ENCODE assay signal across 14 mouse cellular contexts in the genomic region with DNA sequence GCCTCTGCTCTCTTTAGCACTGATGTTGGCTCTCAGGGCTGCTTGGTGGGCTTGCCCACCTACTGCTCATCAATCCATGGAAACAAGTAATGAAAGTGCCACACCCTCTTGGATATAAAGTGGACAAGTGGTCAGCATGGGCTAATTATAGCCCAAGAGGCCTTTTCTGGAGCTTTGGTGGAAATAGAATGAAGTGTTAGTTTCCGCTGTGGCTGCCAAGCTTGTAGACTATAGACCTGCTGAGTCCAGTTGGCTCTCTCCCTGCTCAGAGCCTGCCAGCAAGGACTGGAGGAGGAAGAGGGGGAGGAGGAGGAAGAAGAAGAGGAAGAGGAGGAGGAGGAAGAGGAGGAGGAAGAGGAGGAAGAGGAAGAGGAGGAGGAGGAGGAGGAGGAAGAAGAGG. TPM values are rescaled to one million over a fixed set of nuclear protein-coding genes. Genes with fewer than 3 reads are reported as not detected.
DNase-seq lines count a peak whose midpoint lies in the region; ATAC-seq and TF ChIP-seq lines count a peak whose summit lies in the region.
"Had no signal": no experiment of that assay in that cellular context is flagged by ENCODE, and none has a peak within 500 bp of the region (broad histone marks: within the 10 kb centered on the region; RNA-seq: fewer than 3 reads in every experiment).

No protein-coding gene starts in this region.

- no peak overlapping the region for H3K4me2 ChIP-seq in heart, embryonic 14.5 days (ENCODE audit: low read length)
- H3K4me2 ChIP-seq in intestine, embryonic 16.5 days (ENCODE audit: low read depth, low read length), result no peak overlapping the region
- H3K4me2 ChIP-seq: embryonic facial prominence, embryonic 13.5 days; limb, embryonic 12.5 days had no signal

- DNase-seq in kidney, adult 2 months, result peak; percentile 39
- no peak for DNase-seq in kidney, adult 18-20 months
- DNase-seq in gastrocnemius, postnatal 10 days, result peak; percentile 22
- peak; percentile 41 for DNase-seq in lung, postnatal 14 days
- DNase-seq in adrenal gland, postnatal 25 days, result no peak
- no peak for DNase-seq in thymus, adult 18-20 months
- DNase-seq: cerebellum, adult 8-10 months; thymus, postnatal 4 days had no signal

- TF ChIP-seq CTCF in kidney, adult 2 months (conservative IDR thresholded peaks at IDR 0.05; ENCODE audit: insufficient read depth, insufficient read length, low read depth, low read length), result no peak

- H3K27me3 ChIP-seq in kidney, adult 2 months (replicated peaks; ENCODE audit: control insufficient read depth, insufficient read depth, low read length), result no peaks in the 10 kb centered on the region
- no peaks in the 10 kb centered on the region for H3K27me3 ChIP-seq in heart, embryonic 14.5 days (ENCODE audit: control insufficient read depth, insufficient read depth, low read length)
- H3K27me3 ChIP-seq in intestine, embryonic 16.5 days (replicated peaks; ENCODE audit: control insufficient read depth, insufficient read depth, low read length), result no peaks in the 10 kb centered on the region
- H3K27me3 ChIP-seq: embryonic facial prominence, embryonic 13.5 days; limb, embryonic 12.5 days had no signal

- H3K9me3 ChIP-seq in heart, embryonic 14.5 days (ENCODE audit: control insufficient read depth, low read length), result no peaks in the 10 kb centered on the region
- H3K9me3 ChIP-seq in intestine, embryonic 16.5 days (ENCODE audit: control insufficient read depth, low read length), result no peaks in the 10 kb centered on the region
- H3K9me3 ChIP-seq: embryonic facial prominence, embryonic 13.5 days; limb, embryonic 12.5 days had no signal

- TF ChIP-seq POLR2A in kidney, adult 2 months (IDR thresholded peaks at IDR 0.05; ENCODE audit: low read depth, low read length), result no peak

- no peaks in the 10 kb centered on the region for H3K36me3 ChIP-seq in kidney, adult 2 months (ENCODE audit: control insufficient read depth, insufficient read depth, low read length)
- H3K36me3 ChIP-seq in heart, embryonic 14.5 days (ENCODE audit: control insufficient read depth, insufficient read depth, low read length), result no peaks in the 10 kb centered on the region
- H3K36me3 ChIP-seq in intestine, embryonic 16.5 days (ENCODE audit: control insufficient read depth, insufficient read depth, low read length), result no peaks in the 10 kb centered on the region
- H3K36me3 ChIP-seq: embryonic facial prominence, embryonic 13.5 days; limb, embryonic 12.5 days had no signal

- no peak overlapping the region for H3K27ac ChIP-seq in kidney, adult 2 months (ENCODE audit: insufficient read depth, low read depth, low read length)
- peak overlapping the region; percentile 47 to 48; a peak in 3 of 4 replicates for H3K27ac ChIP-seq in heart, embryonic 14.5 days (replicated peaks in 1 of 2; ENCODE audit: control insufficient read depth in 1 of 2, insufficient read depth in 1 of 2, low read depth in 2 of 2, low read length in 2 of 2)
- no peak overlapping the region for H3K27ac ChIP-seq in intestine, embryonic 16.5 days (ENCODE audit: low read length)
- H3K27ac ChIP-seq: limb, embryonic 12.5 days had no signal

- no peaks in the 10 kb centered on the region for H3K4me1 ChIP-seq in kidney, adult 2 months (ENCODE audit: control insufficient read depth, insufficient read depth, low read length)
- H3K4me1 ChIP-seq in heart, embryonic 14.5 days (ENCODE audit: control insufficient read depth in 2 of 2, insufficient read depth in 2 of 2, low read length in 2 of 2), result peaks cover 10 to 14% of the 10 kb centered on the region in 2 experiments
- H3K4me1 ChIP-seq in intestine, embryonic 16.5 days (ENCODE audit: control insufficient read depth, insufficient read depth, low read length), result peaks cover 4% of the 10 kb centered on the region
- H3K4me1 ChIP-seq: embryonic facial prominence, embryonic 13.5 days; limb, embryonic 12.5 days had no signal

- ATAC-seq in heart, embryonic 14.5 days (ENCODE audit: insufficient number of reproducible peaks, insufficient read depth, low FRiP score, low read depth), result no peak
- no peak for ATAC-seq in intestine, embryonic 16.5 days

- H3K9ac ChIP-seq in heart, embryonic 14.5 days (ENCODE audit: low read length), result no peak overlapping the region
- H3K9ac ChIP-seq in intestine, embryonic 16.5 days (ENCODE audit: low read depth, low read length), result no peak overlapping the region
- H3K9ac ChIP-seq: embryonic facial prominence, embryonic 13.5 days; limb, embryonic 12.5 days had no signal

- no peak overlapping the region for H3K4me3 ChIP-seq in kidney, adult 2 months (ENCODE audit: insufficient read depth, low read depth, low read length)
- no peak overlapping the region for H3K4me3 ChIP-seq in heart, embryonic 14.5 days (ENCODE audit: control insufficient read depth in 1 of 2, insufficient read depth in 1 of 2, low read depth in 1 of 2, low read length in 2 of 2)
- H3K4me3 ChIP-seq in intestine, embryonic 16.5 days (ENCODE audit: low read length), result no peak overlapping the region
- H3K4me3 ChIP-seq: embryonic facial prominence, embryonic 13.5 days; limb, embryonic 12.5 days; megakaryocyte, embryonic 14.5 days had no signal

- 75% methylated on average over 1 of the region's 1 CpGs for WGBS in kidney, adult 2 months
- WGBS in heart, embryonic 14.5 days, result 56% methylated on average over 1 of the region's 1 CpGs
- 85% methylated on average over 1 of the region's 1 CpGs for WGBS in intestine, embryonic 16.5 days

RNA-seq across cellular contexts. Expression of a gene that starts 11.3 kb away (rescaled TPM):
- 5.8 and 6.0 TPM in 2 replicates for polyA plus RNA-seq in kidney, adult 2 months (2012; rRNA removed)
- total RNA-seq in gastrocnemius, postnatal 10 days (2021), result 1 to 10 TPM in 1 of 2 experiments, under 1 TPM in 1; 0.94 to 1.7 TPM
- polyA plus RNA-seq in heart, embryonic 14.5 days (2014; fragmentation: Nextera tagmentation; extraction: Ambion mirVana), result 3.0 TPM in 2 replicates
- 1.5 and 1.8 TPM in 2 replicates for total RNA-seq in adrenal gland, postnatal 25 days (2021)
- 1.5 and 1.8 TPM in 2 replicates for polyA plus RNA-seq in intestine, embryonic 16.5 days (2015; fragmentation: Nextera tagmentation; extraction: Ambion mirVana)
- total RNA-seq: CH12.LX had no signal

RNA-seq across cellular contexts. Expression of a gene that starts 26.8 kb away (rescaled TPM):
- 457 and 485 TPM in 2 replicates for polyA plus RNA-seq in kidney, adult 2 months (2012; rRNA removed)
- total RNA-seq in gastrocnemius, postnatal 10 days (2021), result 10 to 100 TPM; 91.1 to 93.0 TPM
- 219 and 240 TPM in 2 replicates for polyA plus RNA-seq in heart, embryonic 14.5 days (2014; fragmentation: Nextera tagmentation; extraction: Ambion mirVana)
- total RNA-seq in adrenal gland, postnatal 25 days (2021), result 271 and 305 TPM in 2 replicates
- 269 and 308 TPM in 2 replicates for polyA plus RNA-seq in intestine, embryonic 16.5 days (2015; fragmentation: Nextera tagmentation; extraction: Ambion mirVana)

RNA-seq across cellular contexts. Expression of a gene that starts 26.8 kb away (rescaled TPM):
- 13.9 and 15.8 TPM in 2 replicates for polyA plus RNA-seq in kidney, adult 2 months (2012; rRNA removed)
- total RNA-seq in gastrocnemius, postnatal 10 days (2021), result 1 to 10 TPM; 2.8 to 3.8 TPM
- 10.1 and 12.2 TPM in 2 replicates for polyA plus RNA-seq in heart, embryonic 14.5 days (2014; fragmentation: Nextera tagmentation; extraction: Ambion mirVana)
- total RNA-seq in adrenal gland, postnatal 25 days (2021), result 7.1 and 7.2 TPM in 2 replicates
- polyA plus RNA-seq in intestine, embryonic 16.5 days (2015; fragmentation: Nextera tagmentation; extraction: Ambion mirVana), result 9.9 and 10.7 TPM in 2 replicates

RNA-seq across cellular contexts. Expression of a gene that starts 28.7 kb away (rescaled TPM):
- polyA plus RNA-seq in kidney, adult 2 months (2012; rRNA removed), result 73.6 and 78.9 TPM in 2 replicates
- total RNA-seq in gastrocnemius, postnatal 10 days (2021), result 10 to 100 TPM; 46.0 to 51.4 TPM
- 139 and 143 TPM in 2 replicates for polyA plus RNA-seq in heart, embryonic 14.5 days (2014; fragmentation: Nextera tagmentation; extraction: Ambion mirVana)
- total RNA-seq in adrenal gland, postnatal 25 days (2021), result 45.8 and 59.1 TPM in 2 replicates
- polyA plus RNA-seq in intestine, embryonic 16.5 days (2015; fragmentation: Nextera tagmentation; extraction: Ambion mirVana), result 118 and 129 TPM in 2 replicates

RNA-seq across cellular contexts. Expression of a gene that starts 36.8 kb away (rescaled TPM):
- 7.9 and 8.8 TPM in 2 replicates for polyA plus RNA-seq in kidney, adult 2 months (2012; rRNA removed)
- total RNA-seq in gastrocnemius, postnatal 10 days (2021), result 10 to 100 TPM; 12.6 to 21.5 TPM
- 18.7 and 22.4 TPM in 2 replicates for polyA plus RNA-seq in heart, embryonic 14.5 days (2014; fragmentation: Nextera tagmentation; extraction: Ambion mirVana)
- total RNA-seq in adrenal gland, postnatal 25 days (2021), result 12.2 and 20.5 TPM in 2 replicates
- polyA plus RNA-seq in intestine, embryonic 16.5 days (2015; fragmentation: Nextera tagmentation; extraction: Ambion mirVana), result 10.3 and 10.4 TPM in 2 replicates

Comparison
In these comparisons a context has a peak if more than half of its experiments do, and no peak if none do; other contexts are left out.
1. DNase-seq: peak in kidney, adult 2 months (single experiment), gastrocnemius, postnatal 10 days (single experiment) and lung, postnatal 14 days (single experiment); none in kidney, adult 18-20 months (single experiment), adrenal gland, postnatal 25 days (single experiment) and thymus, adult 18-20 months (0 of 2).
2. H3K27ac ChIP-seq: peak in heart, embryonic 14.5 days (2 of 2); none in kidney, adult 2 months (single experiment) and intestine, embryonic 16.5 days (single experiment).